Mouse (Mus musculus) induced T-regulatory cell, adult 2 months (primary cell): ENCODE measurements around the gene Men1.

Source experiments
- DNase-seq: peaks from one replicate; pipeline ENCODE4 v3.0.0-alpha.2; 2012; ENCODE audit warnings: low read depth

Men1 gene

GRCm38 (mm10) chr19:6338716-6339115 lies 3.9 kb downstream of the Men1 start:
- DNase-seq, result no peak

GRCm38 (mm10) chr19:6339191-6339590 lies 4.4 kb downstream of the Men1 start:
- DNase-seq, result no peak

GRCm38 (mm10) chr19:6339890-6340504 lies 5.2 kb downstream of the Men1 start:
- DNase-seq, result peak; percentile 93

GRCm38 (mm10) chr19:6340524-6341452 lies 6.0 kb downstream of the Men1 start, which contains the start of gene Map4k2:
Gene Map4k2, plus strand, starts transcription at chr19:6341135.
- peak; percentile 95 for DNase-seq

GRCm38 (mm10) chr19:6341453-6342077 lies 6.8 kb downstream of the Men1 start:
- peak; percentile 71 for DNase-seq

GRCm38 (mm10) chr19:6342276-6342933 lies 7.6 kb downstream of the Men1 start:
- DNase-seq, result peak; percentile 46

GRCm38 (mm10) chr19:6343066-6343925 lies 8.5 kb downstream of the Men1 start:
- DNase-seq, result peak; percentile 64

- no peak for DNase-seq
These were observed 9.2 kb downstream of the Men1 start for GRCm38 (mm10) chr19:6343996-6344395.

- no peak for DNase-seq
These were observed 11.2 kb downstream of the Men1 start for GRCm38 (mm10) chr19:6346023-6346422.

- DNase-seq, result no peak
These were observed 11.9 kb downstream of the Men1 start for GRCm38 (mm10) chr19:6346661-6347060.

- DNase-seq, result no peak
These were observed 12.8 kb downstream of the Men1 start for GRCm38 (mm10) chr19:6347615-6348014.

GRCm38 (mm10) chr19:6348717-6349116 lies 13.9 kb downstream of the Men1 start:
- no peak for DNase-seq

- no peak for DNase-seq
These were observed 14.6 kb downstream of the Men1 start for GRCm38 (mm10) chr19:6349215-6349983.

- DNase-seq, result no peak
These were observed 16.8 kb downstream of the Men1 start for GRCm38 (mm10) chr19:6351431-6352106.

GRCm38 (mm10) chr19:6352107-6352505 lies 17.3 kb downstream of the Men1 start:
- no peak for DNase-seq

- DNase-seq, result no peak
These were observed 19.3 kb downstream of the Men1 start for GRCm38 (mm10) chr19:6354030-6354429.

GRCm38 (mm10) chr19:6361291-6361690 lies 26.5 kb downstream of the Men1 start:
- no peak for DNase-seq

- DNase-seq, result no peak
These were observed 28.3 kb downstream of the Men1 start for GRCm38 (mm10) chr19:6363091-6363410.

- DNase-seq, result peak; percentile 100
These were observed 28.8 kb downstream of the Men1 start, which contains the start of gene Sf1 for GRCm38 (mm10) chr19:6363411-6364240. Gene Sf1, plus strand, starts transcription at chr19:6363690.
